Mouse (Mus musculus) small intestine, adult 2 months (tissue): ENCODE measurements around the gene Nrp2. TPM values are rescaled to one million over a fixed set of nuclear protein-coding genes. Genes with fewer than 3 reads are reported as not detected.

ENCODE experiments used
- H3K27ac ChIP-seq: fragments of 200-500 bp; 2 replicates; pipeline ENCODE4 v1.5.1; 2012; ENCODE audit warnings: low read depth, low read length, control low read depth, inconsistent platforms; ENCODE audit not compliant: insufficient read depth
- H3K27me3 ChIP-seq: fragments of 200-500 bp; 2 replicates; pipeline ENCODE4 v1.6.1; 2012; ENCODE audit warnings: mild to moderate bottlenecking, moderate library complexity, low read length, inconsistent platforms; ENCODE audit not compliant: control insufficient read depth, insufficient read depth
- H3K36me3 ChIP-seq: fragments of 200-500 bp; 2 replicates; pipeline ENCODE4 v1.6.1; 2012; ENCODE audit warnings: mild to moderate bottlenecking, low read length, control low read depth, inconsistent platforms; ENCODE audit not compliant: control insufficient read depth, insufficient read depth
- H3K4me1 ChIP-seq: fragments of 200-500 bp; 2 replicates; pipeline ENCODE4 v1.6.1; 2012; ENCODE audit warnings: low read length, inconsistent platforms, mixed read lengths; ENCODE audit not compliant: control insufficient read depth, insufficient read depth, insufficient read length
- H3K4me3 ChIP-seq: fragments of 200-500 bp; 2 replicates; pipeline ENCODE4 v1.5.1; 2012; ENCODE audit warnings: low read depth, mild to moderate bottlenecking, control low read depth, inconsistent platforms, low read length, moderate library complexity
- CTCF ChIP-seq: fragments of 200-500 bp; IDR thresholded peaks from 2 replicates; pipeline ENCODE4 v1.5.1; 2012; ENCODE audit warnings: low read depth, mild to moderate bottlenecking, control low read depth, inconsistent platforms, low read length, moderate library complexity, mixed read lengths; ENCODE audit not compliant: insufficient replicate concordance, insufficient read length; ENCODE audit errors: extremely low read depth
- POLR2A ChIP-seq: fragments of 200-500 bp; IDR thresholded peaks from 2 replicates; pipeline ENCODE4 v1.6.1; 2012; ENCODE audit warnings: low read depth, mild to moderate bottlenecking, control low read depth, inconsistent platforms, low read length, moderate library complexity
- WGBS: fragments of 180-500 bp; shearing (Covaris S2); methylation state at CpG from one replicate; pipeline ENCODE4 v1.1.7; 2018; 5-methylcytosine and 5-hydroxymethylcytosine counted together
- polyA plus RNA-seq: library from polyadenylated mRNA; depleted of rRNA; stranded (reverse); fragments of >200 nt; gene quantifications from 2 replicates; pipeline ENCODE4 v1.2.3, GENCODE M21; 2012

The Nrp2 gene
- polyA plus RNA-seq, 1 experiment = 6.6 TPM

DNA sequence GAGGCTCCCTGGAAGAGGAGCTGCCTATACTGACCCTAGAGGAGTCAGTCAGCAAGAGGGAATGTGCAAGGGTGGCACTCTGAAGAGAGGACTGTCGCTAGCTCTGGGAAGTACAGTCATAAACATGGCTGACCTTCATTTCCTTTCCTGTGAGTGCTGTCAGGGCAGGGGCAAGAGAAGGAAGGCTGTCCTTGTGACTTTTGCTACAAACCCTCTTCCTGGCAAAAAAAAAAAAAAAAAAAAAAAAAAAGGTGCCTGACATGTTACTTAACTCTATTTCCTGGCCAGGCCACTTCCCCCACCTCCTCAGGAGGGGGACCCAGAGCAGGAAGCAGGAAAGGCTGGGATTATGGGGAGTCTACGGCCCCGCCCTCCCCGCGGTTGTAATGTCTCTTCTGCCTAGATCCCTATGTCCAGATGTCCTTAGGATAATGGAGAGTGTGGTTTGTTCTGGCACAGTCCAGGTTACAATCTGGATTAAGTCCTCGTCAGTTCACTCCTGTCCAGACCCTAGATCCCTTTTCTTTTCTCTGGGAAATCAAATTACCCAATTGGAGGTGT is 21.5 kb downstream of the Nrp2 start:
- Histone ChIP-seq H3K36me3 (no peaks in the 10 kb centered on the region), H3K27me3 (no peaks in the 10 kb centered on the region), H3K4me1 (peaks cover 10% of the 10 kb centered on the region; the same call in 1 of the 2 replicates), H3K4me3 (no peak overlapping the region), H3K27ac (peak overlapping the region; percentile 33)
- 57% methylated on average over 6 of the region's 6 CpGs for WGBS
- TF ChIP-seq CTCF (no peak), POLR2A (no peak)

DNA sequence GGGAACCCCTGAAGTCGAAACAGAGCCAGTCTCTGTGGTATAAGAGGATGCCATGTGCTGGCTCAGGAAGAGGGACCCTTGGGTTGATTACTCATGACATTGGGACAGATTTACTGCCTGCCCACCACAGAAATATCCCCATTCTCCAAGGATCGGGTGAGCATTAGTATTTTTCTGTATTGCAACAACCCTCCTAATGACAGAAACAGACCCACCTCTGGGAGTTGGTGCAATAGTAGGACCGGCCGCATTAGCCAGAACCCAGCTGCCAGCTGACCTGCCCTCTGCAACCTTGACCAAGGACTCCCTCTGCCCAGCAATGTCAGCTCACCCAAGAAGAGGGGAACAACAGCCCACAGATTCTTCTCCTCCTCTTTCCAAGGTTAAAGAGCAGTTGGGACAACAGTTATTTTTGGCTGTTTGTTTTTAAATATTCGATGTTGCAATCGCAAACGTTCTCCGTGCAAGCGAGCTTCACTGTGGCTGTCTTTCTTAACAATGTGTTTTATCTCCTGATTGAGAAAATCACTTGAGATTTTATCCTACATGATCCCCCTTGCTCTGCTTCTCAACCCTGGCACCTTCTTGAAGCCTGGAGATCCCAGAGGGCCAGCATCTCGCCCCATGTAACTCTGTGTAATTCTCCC is 22.1 kb downstream of the Nrp2 start:
- 65% methylated on average over 10 of the region's 10 CpGs for WGBS
- Histone ChIP-seq H3K27me3 (no peaks in the 10 kb centered on the region), H3K4me3 (no peak overlapping the region), H3K27ac (peak overlapping the region; percentile 33; the same call in 1 of the 2 replicates), H3K36me3 (no peaks in the 10 kb centered on the region), H3K4me1 (peaks cover 6% of the 10 kb centered on the region; the same call in 1 of the 2 replicates)
- no peak for TF ChIP-seq POLR2A
- no peak for TF ChIP-seq CTCF

DNA sequence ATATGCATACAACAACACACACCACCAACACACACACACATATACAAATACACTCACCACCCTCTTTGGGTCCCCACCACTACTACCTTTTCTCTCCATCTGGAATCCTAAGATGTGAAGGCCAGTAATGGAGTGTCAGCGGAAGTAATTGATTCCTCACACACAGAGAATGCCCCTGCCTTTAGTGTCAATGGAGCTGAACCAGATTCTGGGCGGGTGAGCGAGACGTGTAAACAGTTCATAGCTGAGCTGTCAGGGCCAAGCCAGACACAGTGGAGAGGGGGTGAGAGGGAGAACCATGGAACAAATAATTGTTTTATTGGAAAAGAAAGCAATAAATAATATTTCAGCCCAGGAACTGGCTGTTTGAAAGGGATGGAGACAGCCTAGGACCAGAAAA is 24.1 kb downstream of the Nrp2 start:
- 75% methylated on average over 4 of the region's 4 CpGs for WGBS
- H3K27ac ChIP-seq = no peak overlapping the region

DNA sequence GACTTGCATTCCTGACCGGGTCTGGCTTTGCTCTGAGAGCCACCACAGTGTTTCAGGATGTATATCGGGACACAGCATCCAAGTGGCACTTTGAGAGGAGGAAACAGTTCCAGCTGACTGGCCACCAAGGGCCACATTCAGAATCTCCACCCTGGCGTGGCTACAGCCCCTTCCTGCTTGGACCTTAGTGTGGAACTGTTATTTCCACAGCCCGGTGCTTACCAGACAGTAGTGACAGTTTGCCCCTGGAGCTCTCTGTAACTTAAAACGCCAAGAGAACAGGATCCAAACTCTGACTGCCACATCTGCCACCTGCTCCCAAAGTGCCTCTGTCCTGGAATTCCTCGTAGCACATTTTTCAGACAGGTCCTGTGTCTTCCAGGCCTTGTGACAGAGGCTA is 25.3 kb downstream of the Nrp2 start:
- no peak for TF ChIP-seq CTCF
- TF ChIP-seq POLR2A = no peak
- peaks cover 1% of the 10 kb centered on the region; the same call in 1 of the 2 replicates for H3K4me1 ChIP-seq
- H3K27ac ChIP-seq = peak overlapping the region; percentile 73
- H3K36me3 ChIP-seq = no peaks in the 10 kb centered on the region
- WGBS = 64% methylated on average over 6 of the region's 6 CpGs
- no peak overlapping the region for H3K4me3 ChIP-seq
- no peaks in the 10 kb centered on the region for H3K27me3 ChIP-seq

More for the DNA sequence above, 24.1 kb downstream of the Nrp2 start:
- Histone ChIP-seq H3K36me3 (no peaks in the 10 kb centered on the region), H3K4me1 (peaks cover 2% of the 10 kb centered on the region; the same call in 1 of the 2 replicates), H3K27me3 (no peaks in the 10 kb centered on the region), H3K4me3 (no peak overlapping the region)
- no peak for TF ChIP-seq CTCF
- no peak for TF ChIP-seq POLR2A

DNA sequence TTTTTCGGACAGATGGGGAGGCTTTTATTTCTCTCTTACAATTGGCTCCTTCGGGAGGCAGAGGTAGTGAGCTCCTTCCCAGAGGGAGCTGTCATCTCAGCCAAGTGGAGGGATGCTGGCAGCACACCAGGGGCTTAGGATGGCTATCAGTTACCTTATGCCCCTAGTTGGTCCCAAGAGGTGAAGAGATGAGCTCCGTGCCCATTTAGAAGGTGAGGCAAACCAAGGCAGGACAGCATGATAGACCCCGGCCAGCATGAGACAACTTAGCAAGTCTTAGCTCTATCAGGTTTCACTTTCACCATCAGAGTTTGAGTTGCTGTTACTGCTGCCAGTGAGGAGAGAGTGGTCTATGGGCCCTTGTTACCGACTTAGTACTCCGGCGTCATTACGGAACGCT is 25.8 kb downstream of the Nrp2 start:
- whole genome bisulfite sequencing = 75% methylated on average over 9 of the region's 9 CpGs
- Histone ChIP-seq H3K4me1 (no peaks in the 10 kb centered on the region), H3K4me3 (no peak overlapping the region), H3K27ac (peak overlapping the region; percentile 73), H3K27me3 (no peaks in the 10 kb centered on the region), H3K36me3 (no peaks in the 10 kb centered on the region)
- TF ChIP-seq CTCF (no peak), POLR2A (no peak)

DNA sequence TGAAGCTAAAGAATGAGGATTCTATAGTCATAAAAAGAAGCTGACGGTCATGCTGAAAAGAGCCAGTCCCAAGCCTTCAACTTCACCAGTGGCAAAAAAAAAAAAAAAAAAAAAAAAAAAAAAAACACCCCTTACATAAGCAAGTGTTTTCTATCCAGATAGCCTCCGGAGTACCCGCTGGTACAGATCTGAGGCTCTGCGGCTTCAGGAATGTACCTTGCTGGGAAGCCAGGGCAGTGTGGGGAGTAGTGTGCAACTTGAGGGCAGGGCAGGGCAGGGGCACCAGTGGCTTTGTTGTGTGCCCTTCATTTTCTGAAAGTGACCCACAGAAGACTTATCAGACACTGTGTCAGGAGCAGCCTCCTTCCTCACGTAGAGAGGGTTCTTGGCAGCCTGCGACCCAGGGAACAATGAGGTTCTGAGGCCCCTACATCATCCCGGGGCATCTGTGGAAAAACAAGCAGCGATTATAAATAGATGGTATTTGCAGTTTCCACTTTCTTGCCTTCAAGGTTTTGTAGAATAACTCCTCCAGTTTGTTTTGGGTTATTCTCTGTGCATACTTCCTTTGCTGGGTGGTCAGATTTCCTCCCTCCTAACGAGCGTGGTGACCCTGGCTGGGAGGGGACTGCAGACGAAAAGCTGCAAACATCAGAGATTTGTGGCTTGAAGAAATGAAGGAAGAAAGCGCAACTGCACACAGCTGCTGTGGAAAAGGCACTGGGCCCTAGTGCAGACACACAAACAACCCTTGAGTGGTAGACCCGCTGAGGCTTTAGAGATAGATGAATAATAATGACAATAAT is 26.5 kb downstream of the Nrp2 start:
- WGBS = 63% methylated on average over 13 of the region's 13 CpGs
- no peaks in the 10 kb centered on the region for H3K27me3 ChIP-seq
- no peak overlapping the region for H3K4me3 ChIP-seq
- no peaks in the 10 kb centered on the region for H3K36me3 ChIP-seq
- TF ChIP-seq CTCF = no peak
- H3K27ac ChIP-seq = peak overlapping the region; percentile 73
- H3K4me1 ChIP-seq = no peaks in the 10 kb centered on the region

DNA sequence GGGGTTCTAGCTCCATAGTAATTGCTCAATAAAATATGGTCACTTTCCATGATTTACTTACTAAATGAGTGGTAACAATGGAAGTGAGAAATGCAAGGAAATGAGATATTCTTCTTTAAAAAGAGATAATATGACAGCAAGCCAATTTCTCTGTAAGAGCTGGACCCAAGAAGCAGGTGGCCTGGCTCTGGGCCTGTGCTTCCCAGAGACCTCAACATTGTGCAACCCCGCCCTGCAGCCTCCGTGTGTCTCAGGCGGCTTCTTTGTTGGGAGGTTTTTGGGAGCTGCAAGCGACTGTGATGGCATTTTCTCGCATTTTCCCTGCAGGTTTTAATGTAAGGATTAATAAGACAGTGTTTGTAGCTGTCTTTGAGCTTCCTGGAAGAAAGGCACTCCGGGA is 29.0 kb downstream of the Nrp2 start:
- Histone ChIP-seq H3K27ac (no peak overlapping the region), H3K4me1 (no peaks in the 10 kb centered on the region), H3K4me3 (no peak overlapping the region), H3K36me3 (no peaks in the 10 kb centered on the region), H3K27me3 (no peaks in the 10 kb centered on the region)
- 71% methylated on average over 6 of the region's 6 CpGs for WGBS
- no peak for TF ChIP-seq POLR2A
- no peak for TF ChIP-seq CTCF
